Mouse (Mus musculus) right cerebral cortex, adult 18-20 months (tissue): ENCODE measurements around the gene Nfkb1.

ENCODE experiments used
- DNase-seq: peaks from one replicate; pipeline ENCODE4 v3.0.0; 2022; ENCODE audit warnings: mixed read lengths

Gene Nfkb1

DNA sequence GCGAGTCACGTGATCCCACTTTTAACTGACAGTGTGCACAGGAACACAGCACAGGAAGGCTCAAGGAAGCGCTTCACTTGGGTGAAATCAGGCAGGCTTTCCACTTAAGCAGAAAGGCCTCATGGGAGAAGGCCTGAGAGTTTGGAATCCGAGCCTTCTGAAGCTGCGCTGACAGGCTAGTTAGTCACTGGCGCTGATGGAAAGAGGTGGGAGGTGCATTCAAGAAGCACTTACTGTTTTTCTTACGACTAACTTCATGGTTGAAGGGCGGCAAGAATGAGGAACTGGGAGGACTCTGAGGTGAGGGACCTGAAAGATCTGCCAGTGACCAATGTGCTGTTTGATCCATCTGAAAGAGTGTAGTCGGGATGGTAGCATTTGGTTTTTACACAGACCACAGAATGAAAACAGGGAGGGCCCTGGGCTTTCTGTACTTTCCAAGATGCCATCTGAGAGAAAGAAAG, 62.6 kb downstream of the Nfkb1 start:
- no peak for DNase-seq

GRCm38 (mm10) chr3:135628000-135628705, 63.2 kb downstream of the Nfkb1 start:
- DNase-seq, result no peak

GRCm38 (mm10) chr3:135625290-135625689, 66.1 kb downstream of the Nfkb1 start:
- no peak for DNase-seq

DNA sequence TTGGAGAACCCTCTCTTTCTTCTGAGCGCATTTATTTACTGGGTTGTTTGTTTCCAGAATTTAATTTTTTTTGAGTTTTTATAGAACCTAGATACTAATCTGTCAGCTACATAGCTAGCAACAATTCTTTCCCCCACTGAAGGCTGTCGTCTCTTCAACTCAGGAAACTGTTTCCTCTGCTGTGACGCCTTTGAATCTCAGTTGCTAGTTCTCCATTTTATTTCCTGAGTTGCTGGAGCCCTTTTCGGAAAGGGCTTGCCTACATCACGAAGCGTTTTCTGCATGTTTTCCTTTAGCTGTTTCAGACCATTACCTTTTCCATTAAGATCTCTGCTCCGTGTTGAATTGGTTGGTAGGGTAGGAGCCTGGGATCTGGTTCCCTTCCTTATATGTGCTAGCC, 74.6 kb downstream of the Nfkb1 start:
- DNase-seq, result no peak

DNA sequence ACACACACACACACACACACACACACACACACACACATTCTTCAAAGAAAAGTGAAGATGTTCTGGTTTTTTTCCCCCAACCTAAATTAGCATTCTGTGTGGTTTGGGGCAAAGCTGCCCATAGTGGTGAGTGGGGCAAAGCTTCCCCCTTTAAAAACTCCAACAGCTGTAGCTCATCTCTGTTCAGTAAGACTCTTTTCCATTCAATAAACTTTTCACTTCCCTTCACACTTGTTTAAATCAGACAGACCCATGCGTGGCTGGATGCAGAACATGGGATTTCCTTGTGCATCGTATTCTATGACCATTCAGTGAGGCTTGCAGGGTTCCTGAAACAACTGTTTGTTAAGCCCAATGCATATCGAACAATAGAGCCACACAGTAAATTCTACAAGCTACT, 77.0 kb downstream of the Nfkb1 start:
- DNase-seq, result no peak

DNA sequence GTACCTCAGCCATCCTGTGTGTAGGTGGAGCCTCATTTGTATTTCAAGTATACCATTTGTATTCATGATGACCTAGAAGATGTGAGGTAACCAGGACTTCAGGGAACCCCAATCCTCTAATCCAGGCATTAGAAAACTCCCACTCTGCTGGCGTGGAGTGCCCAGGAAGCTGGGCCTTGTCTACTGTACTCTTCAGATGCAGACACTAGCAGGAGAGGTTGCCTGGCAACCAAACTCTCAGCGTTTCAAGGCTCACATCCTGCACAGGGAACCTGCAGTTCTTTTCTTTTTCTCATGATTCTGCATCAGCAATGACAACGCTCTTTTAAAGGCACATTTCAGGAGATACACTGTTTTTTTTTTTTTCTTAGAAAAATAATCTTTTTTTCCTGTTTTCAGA, 81.1 kb downstream of the Nfkb1 start:
- peak; percentile 78 for DNase-seq

GRCm38 (mm10) chr3:135607660-135608473, 83.5 kb downstream of the Nfkb1 start:
- DNase-seq, result no peak

DNA sequence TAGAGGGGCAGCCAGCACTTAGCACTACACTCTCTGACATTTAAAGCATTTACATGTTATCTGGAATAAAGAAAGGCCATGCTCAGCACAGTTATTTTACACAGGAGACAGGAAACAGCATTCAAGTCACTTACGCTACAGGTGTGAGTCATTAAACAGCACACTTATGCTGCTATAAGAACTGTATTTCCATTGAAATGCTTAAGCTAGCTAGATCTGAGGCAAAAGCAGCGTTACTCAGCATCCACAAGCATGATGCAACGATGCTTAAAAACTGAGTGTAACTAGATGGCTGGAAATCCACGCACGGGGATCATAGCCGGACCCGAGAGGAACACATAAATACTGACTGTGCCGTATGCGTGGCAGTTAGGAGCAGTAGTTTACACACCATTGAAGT, 84.3 kb downstream of the Nfkb1 start:
- DNase-seq, result no peak

- DNase-seq, result no peak
These were observed 84.8 kb downstream of the Nfkb1 start for GRCm38 (mm10) chr3:135606592-135606991.

GRCm38 (mm10) chr3:135605474-135605873, 85.9 kb downstream of the Nfkb1 start:
- no peak for DNase-seq

- no peak for DNase-seq
These were observed 86.5 kb downstream of the Nfkb1 start for GRCm38 (mm10) chr3:135604626-135605417.

DNA sequence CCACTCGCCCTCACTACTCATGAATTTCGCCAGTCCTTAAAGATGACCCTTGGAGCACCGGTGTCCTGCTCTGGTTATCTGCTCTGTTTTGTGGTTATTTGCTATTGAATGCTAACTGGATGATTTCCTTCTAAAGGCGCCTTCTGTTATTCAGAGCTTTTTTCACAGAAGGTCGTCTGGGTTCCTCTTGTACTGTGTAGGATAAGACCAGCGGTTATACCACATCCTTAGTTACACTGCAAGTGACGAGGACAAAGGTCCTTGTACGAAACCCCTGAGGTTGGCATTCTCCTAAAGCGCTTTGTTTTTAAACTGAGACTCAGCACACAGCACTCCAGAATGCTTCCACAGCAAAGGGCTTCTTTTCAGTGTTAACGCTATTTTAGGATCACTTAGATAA, 88.6 kb downstream of the Nfkb1 start:
- DNase-seq, result no peak

DNA sequence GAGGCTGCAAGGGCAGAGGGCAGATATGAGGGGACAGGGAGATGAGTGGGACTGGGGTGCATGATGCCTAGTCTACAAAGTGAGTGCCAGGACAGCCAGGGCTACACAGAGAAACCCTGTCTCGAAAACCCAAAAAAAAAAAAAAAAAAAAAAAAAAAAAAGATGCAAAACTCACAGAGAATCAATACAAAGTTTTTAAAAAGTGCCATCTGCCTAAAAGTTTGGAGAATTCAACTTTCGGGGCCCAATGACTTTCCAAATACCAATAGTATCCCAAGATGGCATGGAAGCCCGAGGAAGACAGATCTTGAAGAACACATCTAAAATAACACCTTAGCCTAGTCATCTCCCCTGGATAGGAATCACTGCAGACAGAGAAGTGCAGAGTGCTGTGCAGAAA, 93.0 kb downstream of the Nfkb1 start:
- DNase-seq, result no peak

DNA sequence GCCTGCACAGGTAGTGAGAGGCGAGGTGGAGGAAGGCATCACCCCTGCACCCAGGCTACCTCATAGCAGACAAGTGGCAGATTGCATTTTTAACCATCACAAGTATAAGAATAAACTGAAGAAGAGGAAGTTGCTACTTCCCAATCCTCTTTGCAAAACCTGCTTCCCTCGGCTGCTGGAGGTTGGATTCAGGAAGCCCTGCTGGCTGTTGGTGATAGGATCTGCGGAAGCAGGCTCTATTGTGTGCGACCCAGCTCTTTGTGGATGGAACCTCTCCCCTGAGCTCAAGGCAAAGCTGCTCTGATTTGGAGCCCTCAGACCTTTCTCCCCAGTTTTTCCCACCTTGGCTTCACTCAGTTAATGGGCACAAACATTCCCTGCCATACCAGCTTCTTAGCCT, 94.3 kb downstream of the Nfkb1 start:
- DNase-seq, result no peak

DNA sequence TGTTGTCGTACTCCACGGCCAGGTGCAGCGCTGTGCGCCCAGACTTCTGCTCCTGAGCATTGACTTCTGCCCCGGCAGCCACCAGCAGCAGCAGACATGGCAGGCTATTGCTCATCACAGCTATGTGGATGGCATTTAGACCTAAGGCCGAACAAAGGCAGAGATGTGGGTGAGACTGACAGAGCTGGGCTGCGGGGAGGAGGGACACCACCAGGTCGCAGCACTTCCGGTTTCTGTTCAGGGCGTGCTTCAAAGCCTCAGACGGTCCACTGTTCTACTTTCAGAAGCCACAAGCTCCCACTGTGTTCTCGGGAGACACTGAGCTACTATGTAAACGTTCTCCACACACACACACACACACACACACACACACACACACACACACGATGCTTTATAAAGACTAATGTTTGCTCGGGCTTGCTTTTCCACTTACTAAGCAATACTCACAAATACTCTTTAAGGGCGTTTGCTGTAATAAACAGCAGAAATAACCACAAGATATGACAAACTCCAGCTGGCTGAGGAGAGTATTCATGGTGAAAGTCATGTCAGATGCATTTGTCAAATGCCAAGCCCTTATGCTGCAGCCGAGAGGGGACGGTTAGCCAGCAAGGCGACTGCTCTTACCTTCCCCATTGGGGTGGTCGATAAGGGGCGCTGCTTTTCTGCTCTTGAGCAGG, 97.0 kb downstream of the Nfkb1 start:
- DNase-seq, result no peak

DNA sequence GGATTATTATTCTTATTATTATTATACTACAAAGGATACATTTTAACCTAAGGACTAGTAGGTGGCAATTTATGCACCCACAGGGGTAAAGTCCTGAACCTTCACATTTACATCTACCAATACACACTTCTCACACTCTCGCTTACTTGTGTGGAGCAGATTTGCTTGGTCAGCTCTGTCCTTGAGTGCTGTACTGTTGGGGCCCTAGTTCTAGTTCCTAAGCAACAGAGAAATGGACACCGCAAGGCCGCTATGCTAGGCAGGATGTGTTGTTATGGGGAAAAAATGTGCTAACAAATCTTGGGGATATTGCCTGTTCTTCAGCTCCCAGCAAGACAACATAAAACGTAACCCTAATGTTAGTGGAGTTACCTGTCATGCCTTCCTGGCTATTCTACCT, 99.3 kb downstream of the Nfkb1 start:
- DNase-seq, result no peak

DNA sequence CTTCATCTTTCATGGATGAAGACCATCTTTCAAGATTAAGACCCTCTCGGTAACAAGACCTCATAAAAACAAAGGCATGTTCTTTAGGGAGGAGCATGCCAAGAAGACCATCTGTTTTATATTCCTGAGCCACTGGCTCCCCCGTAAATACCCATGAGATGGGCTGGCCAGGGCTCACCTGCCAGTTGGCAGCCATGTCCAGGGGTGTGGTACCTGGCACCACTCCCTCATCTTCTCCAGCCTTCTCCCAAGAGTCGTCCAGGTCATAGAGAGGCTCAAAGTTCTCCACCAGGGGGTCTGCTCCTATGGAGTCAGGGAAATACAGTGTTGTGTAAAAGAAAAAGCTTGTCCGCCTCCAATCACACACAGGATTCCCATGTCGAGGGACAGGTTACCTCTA, 100.0 kb downstream of the Nfkb1 start:
- DNase-seq, result no peak

DNA sequence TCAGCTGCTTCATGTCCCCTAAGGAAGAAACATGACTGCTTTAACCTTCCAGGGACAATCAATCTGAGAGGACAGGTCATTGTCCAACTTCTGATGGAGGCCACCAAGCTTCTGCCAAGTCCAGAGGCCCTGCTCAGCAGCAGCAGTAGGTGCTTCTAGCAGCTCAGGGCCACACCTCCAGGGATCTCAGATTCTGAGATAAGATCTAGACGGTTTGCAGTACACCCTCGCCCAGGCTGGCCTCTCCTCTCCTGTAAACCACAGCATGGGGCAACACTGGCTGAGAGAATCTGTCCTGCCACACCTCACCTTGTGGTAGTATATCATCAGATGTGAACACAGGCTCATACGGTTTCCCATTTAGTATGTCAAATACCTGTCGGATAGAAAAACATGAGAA, 100.9 kb downstream of the Nfkb1 start:
- DNase-seq, result no peak

- peak; percentile 29 for DNase-seq
These were observed 104.9 kb downstream of the Nfkb1 start for GRCm38 (mm10) chr3:135586471-135586880.

- DNase-seq, result no peak
These were observed 105.3 kb downstream of the Nfkb1 start for GRCm38 (mm10) chr3:135586060-135586459.

GRCm38 (mm10) chr3:135585482-135585881, 105.9 kb downstream of the Nfkb1 start:
- DNase-seq, result no peak

- DNase-seq, result no peak
These were observed 109.1 kb downstream of the Nfkb1 start for GRCm38 (mm10) chr3:135582246-135582645.

DNA sequence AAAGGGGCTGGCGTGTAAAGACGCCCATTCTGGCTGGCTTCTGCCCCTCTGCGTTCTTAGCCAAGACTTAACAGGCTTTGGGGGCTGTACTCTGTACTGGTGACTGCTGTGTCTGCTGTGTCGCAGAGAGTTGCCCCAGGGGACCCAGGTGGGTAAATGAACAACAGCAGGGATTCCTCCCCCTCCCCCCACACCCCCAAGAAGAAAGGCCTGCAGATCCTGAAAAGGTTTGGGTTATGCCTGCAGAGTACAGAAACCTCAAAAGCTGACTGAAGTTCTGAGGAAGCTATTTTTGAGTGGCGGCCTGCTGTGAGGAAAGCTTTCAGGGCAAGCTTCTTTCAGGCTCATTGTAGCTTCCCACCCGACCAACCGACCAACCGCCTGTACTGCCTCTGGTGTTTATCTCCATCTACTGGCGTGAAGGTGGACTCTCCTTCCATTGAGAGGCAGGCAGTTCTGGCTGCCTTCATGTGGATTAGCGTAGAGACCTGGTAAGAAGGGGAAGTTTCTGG, 109.7 kb downstream of the Nfkb1 start:
- no peak for DNase-seq
